Mouse (Mus musculus): ENCODE results near the gene Mkks. TPM values are rescaled to one million over a fixed set of nuclear protein-coding genes. Genes with fewer than 3 reads are reported as not detected.

Mkks gene
- polyA plus RNA-seq (2014; fragmentation: Illumina TruSeq; extraction: RNeasy Lipid Tissue Mini Kit (QIAGEN cat#74804); ENCODE audit: low read depth, low replicate concordance), result 5.7 TPM

DNA sequence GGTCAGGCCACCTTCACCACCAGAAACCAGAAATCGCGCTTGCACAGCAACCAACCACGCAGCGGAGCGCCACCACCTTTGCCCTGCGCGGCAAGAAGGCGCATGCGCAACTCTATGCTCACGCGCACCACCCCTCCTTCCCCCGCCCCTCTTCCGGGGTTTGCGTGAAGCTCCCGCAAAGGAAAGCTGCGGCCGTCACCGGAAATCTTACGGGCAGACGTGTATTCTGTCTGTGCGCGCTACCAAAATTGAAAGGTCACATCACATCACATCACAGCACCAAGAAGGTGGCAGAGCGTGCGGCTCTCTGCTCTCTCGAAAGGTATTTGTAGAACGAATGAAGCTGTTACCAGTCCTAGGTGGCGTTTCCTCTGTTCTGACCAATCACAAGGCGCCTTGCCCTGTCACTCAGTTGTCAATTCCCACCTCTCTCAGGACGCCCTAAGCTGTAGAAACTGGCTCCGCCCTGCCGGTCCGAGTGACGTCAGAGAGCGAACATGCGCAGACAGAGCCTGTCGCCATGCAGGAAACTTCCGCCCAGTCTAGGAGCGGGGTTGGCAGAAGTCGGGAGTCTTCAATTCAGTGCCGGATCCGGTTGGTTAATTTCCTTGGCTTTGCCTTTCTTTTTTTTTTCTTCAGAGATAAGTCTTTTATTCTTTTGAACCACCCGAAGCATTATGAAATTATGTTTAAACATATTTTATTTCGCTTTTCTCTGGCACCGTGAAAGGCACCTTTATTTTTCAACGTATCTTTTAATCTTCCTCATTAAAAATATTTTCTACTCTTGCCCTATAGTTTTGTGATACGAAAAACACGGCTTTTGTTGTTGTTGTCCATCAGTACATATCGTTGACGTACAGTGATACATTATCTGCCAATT lies at the start of gene Mkks, which contains the start of the genes Slx4ip and AL731706.1:
Gene Mkks, minus strand, starts transcription at position 322 of the 883 bp plus-strand sequence.
Gene Slx4ip, plus strand, starts transcription at position 151 of the 883 bp plus-strand sequence.
Gene AL731706.1, minus strand, starts transcription at position 322 of the 883 bp plus-strand sequence.

GRCm38 (mm10) chr2:136885579-136885978 lies 5.6 kb downstream of the Mkks start, which contains the start of gene AL731706.2:
Gene AL731706.2 (minus strand): TSS chr2:136885679.

Other genes with a start within 250 kb of the Mkks start
- not detected for gene Snap25, start 177.9 kb downstream of the Mkks start, polyA plus RNA-seq (2014; fragmentation: Illumina TruSeq; extraction: RNeasy Lipid Tissue Mini Kit (QIAGEN cat#74804); ENCODE audit: low read depth, low replicate concordance)
- 33.0 TPM for gene AL731706.2, start 5.7 kb downstream of the Mkks start, polyA plus RNA-seq (2014; fragmentation: Illumina TruSeq; extraction: RNeasy Lipid Tissue Mini Kit (QIAGEN cat#74804); ENCODE audit: low read depth, low replicate concordance)
- 7.4 TPM for gene Slx4ip, start 171 bp downstream of the Mkks start, polyA plus RNA-seq (2014; fragmentation: Illumina TruSeq; extraction: RNeasy Lipid Tissue Mini Kit (QIAGEN cat#74804); ENCODE audit: low read depth, low replicate concordance)
- gene AL731706.1, start within 50 bp of the Mkks start, polyA plus RNA-seq (2014; fragmentation: Illumina TruSeq; extraction: RNeasy Lipid Tissue Mini Kit (QIAGEN cat#74804); ENCODE audit: low read depth, low replicate concordance), result 20.5 TPM
- 12.8 TPM for gene Jag1, start 225.3 kb upstream of the Mkks start, polyA plus RNA-seq (2014; fragmentation: Illumina TruSeq; extraction: RNeasy Lipid Tissue Mini Kit (QIAGEN cat#74804); ENCODE audit: low read depth, low replicate concordance)